Mouse (Mus musculus): ENCODE measurements around the gene Otulinl. TPM values are rescaled to one million over a fixed set of nuclear protein-coding genes. Genes with fewer than 3 reads are reported as not detected.

The Otulinl gene
- polyA plus RNA-seq, 1 experiment, result 3.0 TPM

- Histone ChIP-seq H3K27ac (ENCODE audit: insufficient read depth, low read depth, low read length) (peak overlapping the region; percentile 35), H3K36me3 (ENCODE audit: control insufficient read depth, insufficient read depth, low read length) (no peaks in the 10 kb centered on the region), H3K4me3 (ENCODE audit: low read depth, low read length) (peak overlapping the region; percentile 74), H3K4me1 (ENCODE audit: control insufficient read depth, insufficient read depth, insufficient read length, low read length) (0 out of 2 replicates have a peak, but pooled peaks cover 3% of the 10 kb centered on the region), H3K27me3 (ENCODE audit: control insufficient read depth, insufficient read depth, low read length) (no peaks in the 10 kb centered on the region)
- WGBS, result 3% methylated on average over 28 of the region's 28 CpGs
- TF ChIP-seq POLR2A (IDR thresholded peaks at IDR 0.05; ENCODE audit: low read depth, low read length) (no peak), CTCF (IDR thresholded peaks at IDR 0.05; ENCODE audit: extremely low read depth, insufficient read length, insufficient replicate concordance, low read depth, low read length) (no peak)
These were observed 382 bp downstream of the Otulinl start for GRCm38 (mm10) chr15:27680997-27681396.

- peak overlapping the region; percentile 19 for H3K4me3 ChIP-seq (ENCODE audit: low read depth, low read length)
- WGBS, result 85% methylated on average over 9 of the region's 9 CpGs
- H3K36me3 ChIP-seq (ENCODE audit: control insufficient read depth, insufficient read depth, low read length), result no peaks in the 10 kb centered on the region
- H3K27ac ChIP-seq (ENCODE audit: insufficient read depth, low read depth, low read length), result peak overlapping the region; percentile 29; the same call in 1 of the 2 replicates
- no peak for TF ChIP-seq CTCF (IDR thresholded peaks at IDR 0.05; ENCODE audit: extremely low read depth, insufficient read length, insufficient replicate concordance, low read depth, low read length)
- TF ChIP-seq POLR2A (IDR thresholded peaks at IDR 0.05; ENCODE audit: low read depth, low read length), result no peak
- H3K27me3 ChIP-seq (ENCODE audit: control insufficient read depth, insufficient read depth, low read length), result no peaks in the 10 kb centered on the region
- 0 out of 2 replicates have a peak, but pooled peaks cover 3% of the 10 kb centered on the region for H3K4me1 ChIP-seq (ENCODE audit: control insufficient read depth, insufficient read depth, insufficient read length, low read length)
These were observed 2.9 kb downstream of the Otulinl start for GRCm38 (mm10) chr15:27678511-27678910.

GRCm38 (mm10) chr15:27677801-27678200 is 3.6 kb downstream of the Otulinl start:
- 82% methylated on average over 6 of the region's 6 CpGs for WGBS
- TF ChIP-seq POLR2A (IDR thresholded peaks at IDR 0.05; ENCODE audit: low read depth, low read length) (no peak), CTCF (IDR thresholded peaks at IDR 0.05; ENCODE audit: extremely low read depth, insufficient read length, insufficient replicate concordance, low read depth, low read length) (no peak)
- peak overlapping the region; percentile 21; the same call in 1 of the 2 replicates for H3K4me3 ChIP-seq (ENCODE audit: low read depth, low read length)
- no peak overlapping the region for H3K27ac ChIP-seq (ENCODE audit: insufficient read depth, low read depth, low read length)
- no peaks in the 10 kb centered on the region for H3K36me3 ChIP-seq (ENCODE audit: control insufficient read depth, insufficient read depth, low read length)
- no peaks in the 10 kb centered on the region for H3K27me3 ChIP-seq (ENCODE audit: control insufficient read depth, insufficient read depth, low read length)
- H3K4me1 ChIP-seq (ENCODE audit: control insufficient read depth, insufficient read depth, insufficient read length, low read length), result 0 out of 2 replicates have a peak, but pooled peaks cover 3% of the 10 kb centered on the region

- WGBS, result 71% methylated on average over 9 of the region's 9 CpGs
- H3K4me1 ChIP-seq (ENCODE audit: control insufficient read depth, insufficient read depth, insufficient read length, low read length), result no peaks in the 10 kb centered on the region; the same call in 1 of the 2 replicates
- no peaks in the 10 kb centered on the region for H3K36me3 ChIP-seq (ENCODE audit: control insufficient read depth, insufficient read depth, low read length)
- TF ChIP-seq POLR2A (IDR thresholded peaks at IDR 0.05; ENCODE audit: low read depth, low read length), result no peak
- TF ChIP-seq CTCF (IDR thresholded peaks at IDR 0.05; ENCODE audit: extremely low read depth, insufficient read length, insufficient replicate concordance, low read depth, low read length), result no peak
- H3K27me3 ChIP-seq (ENCODE audit: control insufficient read depth, insufficient read depth, low read length), result no peaks in the 10 kb centered on the region
- no peak overlapping the region for H3K4me3 ChIP-seq (ENCODE audit: low read depth, low read length)
- H3K27ac ChIP-seq (ENCODE audit: insufficient read depth, low read depth, low read length), result no peak overlapping the region
These were observed 5.2 kb downstream of the Otulinl start for GRCm38 (mm10) chr15:27676211-27676610.

DNA sequence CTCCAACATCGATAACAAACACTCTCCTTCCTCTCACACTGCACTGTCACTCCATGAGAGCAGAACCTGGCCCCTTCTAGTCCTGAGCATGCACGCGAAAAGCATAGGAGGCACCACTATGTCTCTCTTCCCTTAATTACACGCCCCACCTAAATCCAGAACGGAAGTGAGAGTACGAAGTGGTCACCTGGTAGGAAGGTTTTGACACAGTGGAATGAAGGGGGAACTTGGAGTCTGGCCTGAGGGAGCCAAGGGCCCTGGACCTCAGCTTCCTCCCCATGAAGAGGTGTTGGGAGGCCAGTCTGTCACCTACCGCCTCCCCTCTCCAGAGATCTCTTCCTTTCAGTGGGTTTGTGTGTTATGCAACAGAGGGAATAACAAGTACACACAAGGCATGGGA is 6.3 kb downstream of the Otulinl start:
- no peak overlapping the region for H3K4me3 ChIP-seq (ENCODE audit: low read depth, low read length)
- H3K4me1 ChIP-seq (ENCODE audit: control insufficient read depth, insufficient read depth, insufficient read length, low read length), result no peaks in the 10 kb centered on the region; the same call in 1 of the 2 replicates
- H3K27ac ChIP-seq (ENCODE audit: insufficient read depth, low read depth, low read length), result peak overlapping the region; percentile 42; the same call in 1 of the 2 replicates
- no peaks in the 10 kb centered on the region for H3K27me3 ChIP-seq (ENCODE audit: control insufficient read depth, insufficient read depth, low read length)
- WGBS, result 80% methylated on average over 7 of the region's 7 CpGs
- TF ChIP-seq POLR2A (IDR thresholded peaks at IDR 0.05; ENCODE audit: low read depth, low read length), result no peak
- TF ChIP-seq CTCF (IDR thresholded peaks at IDR 0.05; ENCODE audit: extremely low read depth, insufficient read length, insufficient replicate concordance, low read depth, low read length), result no peak
- H3K36me3 ChIP-seq (ENCODE audit: control insufficient read depth, insufficient read depth, low read length), result no peaks in the 10 kb centered on the region

GRCm38 (mm10) chr15:27674041-27674440 is 7.3 kb downstream of the Otulinl start:
- Histone ChIP-seq H3K4me3 (ENCODE audit: low read depth, low read length) (no peak overlapping the region), H3K27me3 (ENCODE audit: control insufficient read depth, insufficient read depth, low read length) (no peaks in the 10 kb centered on the region), H3K36me3 (ENCODE audit: control insufficient read depth, insufficient read depth, low read length) (no peaks in the 10 kb centered on the region), H3K27ac (ENCODE audit: insufficient read depth, low read depth, low read length) (peak overlapping the region; percentile 42; the same call in 1 of the 2 replicates), H3K4me1 (ENCODE audit: control insufficient read depth, insufficient read depth, insufficient read length, low read length) (no peaks in the 10 kb centered on the region; the same call in 1 of the 2 replicates)
- 77% methylated on average over 6 of the region's 6 CpGs for WGBS
- TF ChIP-seq POLR2A (IDR thresholded peaks at IDR 0.05; ENCODE audit: low read depth, low read length), result no peak
- TF ChIP-seq CTCF (IDR thresholded peaks at IDR 0.05; ENCODE audit: extremely low read depth, insufficient read length, insufficient replicate concordance, low read depth, low read length), result no peak

DNA sequence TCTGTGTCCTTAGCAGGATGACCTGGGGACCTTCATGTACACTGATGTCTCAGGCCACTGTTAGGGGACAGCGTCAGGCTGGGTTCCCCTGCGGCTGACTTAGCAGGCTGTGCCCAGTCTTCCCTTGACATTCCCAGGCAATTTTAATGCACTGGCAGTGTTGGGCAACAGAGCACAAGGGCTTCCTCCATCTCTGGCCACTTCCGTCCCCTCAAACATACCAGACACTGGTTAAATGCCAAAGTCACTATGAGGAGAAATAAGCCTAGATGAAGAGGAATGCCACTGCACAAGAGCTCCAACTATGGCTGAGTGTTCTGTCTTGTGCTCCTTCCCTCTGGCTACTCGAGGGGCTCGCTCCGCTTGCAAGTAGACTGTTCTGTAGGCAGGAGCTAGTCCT is 8.2 kb downstream of the Otulinl start:
- Histone ChIP-seq H3K4me1 (ENCODE audit: control insufficient read depth, insufficient read depth, insufficient read length, low read length) (no peaks in the 10 kb centered on the region; the same call in 1 of the 2 replicates), H3K27ac (ENCODE audit: insufficient read depth, low read depth, low read length) (no peak overlapping the region; the same call in 1 of the 2 replicates), H3K27me3 (ENCODE audit: control insufficient read depth, insufficient read depth, low read length) (no peaks in the 10 kb centered on the region), H3K36me3 (ENCODE audit: control insufficient read depth, insufficient read depth, low read length) (no peaks in the 10 kb centered on the region), H3K4me3 (ENCODE audit: low read depth, low read length) (no peak overlapping the region)
- no peak for TF ChIP-seq POLR2A (IDR thresholded peaks at IDR 0.05; ENCODE audit: low read depth, low read length)
- TF ChIP-seq CTCF (IDR thresholded peaks at IDR 0.05; ENCODE audit: extremely low read depth, insufficient read length, insufficient replicate concordance, low read depth, low read length), result no peak
- 87% methylated on average over 6 of the region's 6 CpGs for WGBS

All from small intestine, adult 2 months (tissue).